Mouse (Mus musculus): ENCODE measurements around the gene Syde2.

Syde2 gene

DNA sequence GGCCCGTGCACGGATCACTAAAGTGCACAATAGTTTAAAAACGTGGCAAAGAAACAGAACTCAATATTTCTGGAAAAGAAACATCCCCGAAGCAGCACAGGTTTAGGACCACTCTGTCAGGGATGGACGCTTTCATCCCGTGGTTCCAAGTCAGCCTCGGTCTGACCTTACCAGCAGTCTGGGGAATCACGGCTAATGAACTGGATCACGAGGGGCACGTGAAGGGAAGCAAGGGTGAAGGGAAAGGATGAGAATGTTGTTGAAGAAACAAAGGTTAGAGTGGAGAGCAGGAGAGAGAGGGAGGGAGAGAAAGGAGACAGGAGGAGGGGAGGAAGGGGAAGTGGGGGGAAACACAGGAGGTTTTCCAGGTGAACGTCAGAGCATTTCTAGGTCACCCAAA lies 58.4 kb downstream of the Syde2 start:
- H3K9me3 ChIP-seq (ENCODE audit: low read length), result no peaks in the 10 kb centered on the region
- no peaks in the 10 kb centered on the region for H3K36me3 ChIP-seq (ENCODE audit: insufficient read depth, low read length)
- TF ChIP-seq CTCF (conservative IDR thresholded peaks at IDR 0.05; ENCODE audit: low read length) (no peak), POU5F1 (IDR thresholded peaks at IDR 0.05; ENCODE audit: borderline replicate concordance, low read length) (no peak), NANOG (IDR thresholded peaks at IDR 0.05; ENCODE audit: borderline replicate concordance, low read length) (no peak)
- peaks cover 24% of the 10 kb centered on the region for H3K27me3 ChIP-seq (ENCODE audit: insufficient read depth, low read length)
- H3K4me1 ChIP-seq (replicated peaks; ENCODE audit: low read depth, low read length), result peaks cover 51% of the 10 kb centered on the region
- H3K4me3 ChIP-seq (replicated peaks; ENCODE audit: low read length), result no peak overlapping the region

DNA sequence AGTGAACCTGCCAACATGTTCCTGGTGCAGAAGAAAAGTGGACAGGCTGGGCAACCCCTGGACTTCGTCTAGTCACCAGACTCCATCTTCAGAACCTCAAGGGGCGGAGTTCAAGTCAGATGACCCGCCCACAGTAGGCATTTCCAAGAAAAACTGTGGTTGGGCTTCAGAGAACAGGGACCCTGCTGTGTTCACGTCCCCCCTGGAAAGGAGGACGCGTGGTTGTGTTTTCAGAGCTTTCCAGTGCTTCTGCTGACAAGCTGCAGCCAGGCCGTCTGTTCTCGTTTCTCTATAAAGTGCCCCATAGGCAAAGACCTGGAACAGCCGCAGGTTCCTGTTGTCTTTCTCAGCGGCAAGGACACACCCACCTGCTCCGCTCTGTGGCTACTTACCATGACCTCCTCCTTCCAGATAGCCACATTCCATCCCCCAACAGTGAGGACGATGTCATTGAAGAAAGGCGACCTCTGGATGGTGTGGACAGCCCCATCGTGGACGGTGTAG lies 60.1 kb downstream of the Syde2 start:
- H3K9me3 ChIP-seq (ENCODE audit: low read length), result no peaks in the 10 kb centered on the region
- no peak for TF ChIP-seq CTCF (conservative IDR thresholded peaks at IDR 0.05; ENCODE audit: low read length)
- TF ChIP-seq NANOG (IDR thresholded peaks at IDR 0.05; ENCODE audit: borderline replicate concordance, low read length), result no peak
- no peak for TF ChIP-seq POU5F1 (IDR thresholded peaks at IDR 0.05; ENCODE audit: borderline replicate concordance, low read length)
- no peaks in the 10 kb centered on the region for H3K36me3 ChIP-seq (ENCODE audit: insufficient read depth, low read length)
- peaks cover 26% of the 10 kb centered on the region for H3K27me3 ChIP-seq (ENCODE audit: insufficient read depth, low read length)
- H3K4me1 ChIP-seq (replicated peaks; ENCODE audit: low read depth, low read length), result peaks cover 51% of the 10 kb centered on the region
- 0 out of 2 replicates have a peak overlapping the region, but pooled peaks have one; percentile 45 for H3K4me3 ChIP-seq (replicated peaks; ENCODE audit: low read length)

DNA sequence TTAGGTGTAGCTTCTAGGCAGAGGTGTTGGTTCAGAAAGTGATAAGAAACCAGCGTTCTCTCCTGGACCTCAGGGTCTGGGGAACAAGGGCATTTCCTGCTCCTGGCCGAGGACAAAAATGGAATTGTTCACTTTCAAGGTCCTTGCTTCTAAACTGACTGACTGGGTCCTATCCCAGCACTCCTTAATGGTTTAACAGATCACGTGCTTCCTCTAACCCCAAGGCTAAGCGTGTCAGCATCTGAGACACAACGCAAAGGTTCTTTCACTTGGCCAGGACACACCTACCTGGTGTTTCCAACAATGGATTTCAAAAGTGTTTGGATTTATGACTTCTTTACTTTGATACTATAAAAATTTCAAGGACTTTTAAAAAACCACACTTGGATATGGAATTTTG lies 62.3 kb downstream of the Syde2 start:
- peaks cover 37% of the 10 kb centered on the region for H3K27me3 ChIP-seq (ENCODE audit: insufficient read depth, low read length)
- TF ChIP-seq NANOG (IDR thresholded peaks at IDR 0.05; ENCODE audit: borderline replicate concordance, low read length) (no peak), POU5F1 (IDR thresholded peaks at IDR 0.05; ENCODE audit: borderline replicate concordance, low read length) (no peak), CTCF (conservative IDR thresholded peaks at IDR 0.05; ENCODE audit: low read length) (no peak)
- H3K9me3 ChIP-seq (ENCODE audit: low read length), result no peaks in the 10 kb centered on the region
- H3K4me3 ChIP-seq (replicated peaks; ENCODE audit: low read length), result no peak overlapping the region
- peaks cover 40% of the 10 kb centered on the region for H3K4me1 ChIP-seq (replicated peaks; ENCODE audit: low read depth, low read length)
- no peaks in the 10 kb centered on the region for H3K36me3 ChIP-seq (ENCODE audit: insufficient read depth, low read length)

DNA sequence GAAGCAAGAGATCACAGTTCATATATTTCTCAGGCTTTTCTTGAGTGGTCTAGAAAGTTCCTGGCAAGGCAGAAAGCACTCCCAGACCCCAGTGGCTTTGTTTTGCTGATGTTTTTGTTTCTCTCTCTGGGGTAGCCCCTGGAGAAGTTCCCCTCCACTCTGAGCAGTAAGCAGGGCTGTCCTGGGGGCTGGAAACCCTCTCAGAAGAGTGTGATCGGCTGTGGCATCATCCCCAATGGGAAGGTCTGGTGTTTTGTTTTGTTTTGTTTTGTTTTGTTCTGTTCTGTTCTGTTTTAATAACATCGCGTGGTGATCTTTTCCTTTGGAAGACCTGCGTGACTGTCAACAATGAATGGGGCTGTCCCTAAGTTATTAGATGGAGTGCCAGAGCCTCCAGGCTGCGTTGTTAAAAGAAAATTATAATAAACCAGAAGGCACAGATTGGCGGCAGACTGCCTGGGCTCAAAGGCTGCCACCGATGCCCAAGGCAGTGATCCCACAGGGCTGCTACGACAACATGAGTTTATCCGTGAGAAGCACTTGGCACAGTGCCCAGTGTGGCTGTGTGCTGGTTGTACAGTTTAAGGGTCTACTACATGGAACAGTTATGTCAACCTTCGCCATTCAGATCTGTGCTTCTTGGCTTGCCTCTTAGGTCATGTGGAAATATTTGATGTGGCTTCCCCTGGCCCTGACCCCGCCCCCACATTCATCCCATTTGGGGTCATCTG lies 63.8 kb downstream of the Syde2 start:
- Histone ChIP-seq H3K9me3 (ENCODE audit: low read length) (no peaks in the 10 kb centered on the region), H3K36me3 (ENCODE audit: insufficient read depth, low read length) (no peaks in the 10 kb centered on the region), H3K27me3 (ENCODE audit: insufficient read depth, low read length) (peaks cover 34% of the 10 kb centered on the region), H3K4me1 (replicated peaks; ENCODE audit: low read depth, low read length) (peaks cover 29% of the 10 kb centered on the region), H3K4me3 (replicated peaks; ENCODE audit: low read length) (no peak overlapping the region)
- TF ChIP-seq POU5F1 (IDR thresholded peaks at IDR 0.05; ENCODE audit: borderline replicate concordance, low read length) (no peak), NANOG (IDR thresholded peaks at IDR 0.05; ENCODE audit: borderline replicate concordance, low read length) (no peak), CTCF (conservative IDR thresholded peaks at IDR 0.05; ENCODE audit: low read length) (no peak)

DNA sequence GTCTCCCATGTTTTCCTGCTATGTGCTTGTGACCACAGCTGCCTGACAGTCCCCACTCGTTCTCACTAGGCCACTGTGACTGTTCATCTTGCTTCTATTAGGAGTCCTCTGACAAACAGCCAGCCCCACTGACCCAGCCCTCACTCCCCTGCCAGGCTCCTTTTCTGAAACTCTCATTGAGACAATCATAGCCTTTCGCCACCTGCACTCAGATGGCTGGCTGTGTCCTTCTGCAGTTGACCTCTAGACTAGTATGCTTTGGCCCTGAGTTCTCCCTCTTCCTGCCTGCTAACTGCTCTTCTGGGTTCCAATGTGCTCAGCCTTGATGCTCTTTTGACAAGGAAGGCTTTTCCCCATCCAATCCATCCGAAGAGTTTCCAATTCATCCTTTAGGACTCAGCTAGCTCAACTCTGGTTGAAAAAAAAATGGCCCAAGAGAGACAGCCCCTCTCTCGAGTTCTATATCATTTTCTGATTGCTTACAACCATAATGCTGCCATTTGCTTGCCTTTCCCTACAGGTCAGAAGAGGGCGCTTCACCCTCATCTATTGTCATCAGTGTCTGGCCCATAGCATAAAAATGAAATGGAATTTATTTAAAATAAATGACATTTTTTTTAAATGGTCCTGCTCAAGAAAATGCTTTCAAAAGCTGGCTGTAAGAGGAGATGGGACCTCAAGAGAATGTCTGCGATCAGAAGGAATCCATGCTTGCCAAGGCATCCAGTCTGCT lies 65.6 kb downstream of the Syde2 start:
- H3K36me3 ChIP-seq (ENCODE audit: insufficient read depth, low read length), result no peaks in the 10 kb centered on the region

DNA sequence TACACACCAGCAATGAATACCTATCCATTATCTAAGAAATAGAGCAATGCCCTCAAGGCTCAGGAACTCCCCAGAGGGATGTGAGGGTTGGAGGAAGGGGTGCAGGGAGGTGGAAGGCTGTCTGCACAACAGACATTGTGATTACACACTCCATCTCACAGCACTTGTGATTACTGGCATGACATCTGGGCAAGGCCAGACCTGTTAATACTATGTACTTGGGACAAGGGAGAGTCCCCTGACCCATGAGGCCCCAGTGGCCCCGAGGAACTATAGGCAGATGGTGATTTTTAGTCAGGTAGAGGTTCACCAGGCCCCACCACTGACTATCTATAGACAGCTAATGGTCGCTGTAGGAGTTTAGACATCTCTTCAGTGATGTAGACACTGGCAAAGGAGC lies 66.2 kb downstream of the Syde2 start:
- H3K27me3 ChIP-seq (ENCODE audit: insufficient read depth, low read length), result peaks cover 24% of the 10 kb centered on the region
- H3K4me3 ChIP-seq (replicated peaks; ENCODE audit: low read length), result no peak overlapping the region
- H3K36me3 ChIP-seq (ENCODE audit: insufficient read depth, low read length), result no peaks in the 10 kb centered on the region
- peaks cover 8% of the 10 kb centered on the region; the same call in 1 of the 2 replicates for H3K4me1 ChIP-seq (replicated peaks; ENCODE audit: low read depth, low read length)
- no peak for TF ChIP-seq CTCF (conservative IDR thresholded peaks at IDR 0.05; ENCODE audit: low read length)
- no peak for TF ChIP-seq POU5F1 (IDR thresholded peaks at IDR 0.05; ENCODE audit: borderline replicate concordance, low read length)
- TF ChIP-seq NANOG (IDR thresholded peaks at IDR 0.05; ENCODE audit: borderline replicate concordance, low read length), result no peak
- no peaks in the 10 kb centered on the region for H3K9me3 ChIP-seq (ENCODE audit: low read length)

More for the DNA sequence above, 65.6 kb downstream of the Syde2 start:
- no peak overlapping the region for H3K4me3 ChIP-seq (replicated peaks; ENCODE audit: low read length)
- H3K9me3 ChIP-seq (ENCODE audit: low read length), result no peaks in the 10 kb centered on the region
- TF ChIP-seq NANOG (IDR thresholded peaks at IDR 0.05; ENCODE audit: borderline replicate concordance, low read length), result no peak
- no peak for TF ChIP-seq POU5F1 (IDR thresholded peaks at IDR 0.05; ENCODE audit: borderline replicate concordance, low read length)
- TF ChIP-seq CTCF (conservative IDR thresholded peaks at IDR 0.05; ENCODE audit: low read length), result no peak
- H3K27me3 ChIP-seq (ENCODE audit: insufficient read depth, low read length), result peaks cover 30% of the 10 kb centered on the region
- H3K4me1 ChIP-seq (replicated peaks; ENCODE audit: low read depth, low read length), result peaks cover 13% of the 10 kb centered on the region

DNA sequence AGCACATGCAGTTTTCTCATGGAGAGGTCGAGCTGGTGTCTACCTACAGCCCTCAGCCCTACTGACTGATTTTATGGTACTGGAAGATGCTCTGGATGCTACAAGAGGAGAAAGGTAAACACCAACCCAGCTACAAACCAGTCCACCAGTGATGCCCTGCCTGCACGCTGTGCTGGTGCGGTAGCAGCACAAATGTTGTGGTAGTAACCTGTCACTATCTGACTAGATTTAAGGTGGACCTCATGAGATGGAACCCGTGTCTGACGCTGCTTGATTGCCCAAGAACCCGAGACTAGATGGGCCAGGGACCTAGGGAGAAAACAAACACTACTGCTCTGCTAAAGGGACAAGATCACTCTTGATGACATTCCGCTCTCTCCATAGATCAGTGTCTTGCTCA lies 69.5 kb downstream of the Syde2 start:
- TF ChIP-seq NANOG (IDR thresholded peaks at IDR 0.05; ENCODE audit: borderline replicate concordance, low read length) (no peak), CTCF (conservative IDR thresholded peaks at IDR 0.05; ENCODE audit: low read length) (no peak), POU5F1 (IDR thresholded peaks at IDR 0.05; ENCODE audit: borderline replicate concordance, low read length) (no peak)
- Histone ChIP-seq H3K27me3 (ENCODE audit: insufficient read depth, low read length) (peaks cover 19% of the 10 kb centered on the region), H3K9me3 (ENCODE audit: low read length) (no peaks in the 10 kb centered on the region), H3K4me3 (replicated peaks; ENCODE audit: low read length) (no peak overlapping the region), H3K36me3 (ENCODE audit: insufficient read depth, low read length) (no peaks in the 10 kb centered on the region), H3K4me1 (replicated peaks; ENCODE audit: low read depth, low read length) (peaks cover 13% of the 10 kb centered on the region; the same call in 1 of the 2 replicates)

DNA sequence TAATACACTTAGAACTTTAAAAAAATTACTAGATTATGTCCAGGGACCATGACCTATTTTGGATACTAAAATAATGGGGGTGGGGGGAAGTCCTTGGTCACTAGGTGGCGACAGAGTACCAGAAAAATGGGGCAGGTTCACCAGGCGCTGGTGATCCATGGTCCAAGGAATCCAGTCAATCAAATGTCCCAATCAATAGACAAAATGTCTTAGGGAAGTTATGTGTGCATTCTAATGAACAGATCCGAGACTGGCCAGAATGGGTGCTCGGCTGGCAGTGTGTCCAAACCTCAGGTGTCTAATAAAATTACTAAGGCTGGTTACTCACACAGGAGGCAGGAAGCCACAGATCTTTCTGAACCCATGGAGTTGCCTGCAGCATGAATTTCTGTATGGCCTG lies 70.6 kb downstream of the Syde2 start:
- peaks cover 13% of the 10 kb centered on the region; the same call in 1 of the 2 replicates for H3K4me1 ChIP-seq (replicated peaks; ENCODE audit: low read depth, low read length)
- H3K4me3 ChIP-seq (replicated peaks; ENCODE audit: low read length), result no peak overlapping the region
- H3K36me3 ChIP-seq (ENCODE audit: insufficient read depth, low read length), result no peaks in the 10 kb centered on the region
- TF ChIP-seq POU5F1 (IDR thresholded peaks at IDR 0.05; ENCODE audit: borderline replicate concordance, low read length), result no peak
- peak; percentile 62 for TF ChIP-seq CTCF (conservative IDR thresholded peaks at IDR 0.05; ENCODE audit: low read length)
- H3K27me3 ChIP-seq (ENCODE audit: insufficient read depth, low read length), result peaks cover 12% of the 10 kb centered on the region
- H3K9me3 ChIP-seq (ENCODE audit: low read length), result no peaks in the 10 kb centered on the region
